Mouse (Mus musculus): ENCODE data around the gene Inhba. TPM values are rescaled to one million over a fixed set of nuclear protein-coding genes. Genes with fewer than 3 reads are reported as not detected.

The Inhba gene
- polyA plus RNA-seq, 2 experiments from 2014 or later = not detected

DNA sequence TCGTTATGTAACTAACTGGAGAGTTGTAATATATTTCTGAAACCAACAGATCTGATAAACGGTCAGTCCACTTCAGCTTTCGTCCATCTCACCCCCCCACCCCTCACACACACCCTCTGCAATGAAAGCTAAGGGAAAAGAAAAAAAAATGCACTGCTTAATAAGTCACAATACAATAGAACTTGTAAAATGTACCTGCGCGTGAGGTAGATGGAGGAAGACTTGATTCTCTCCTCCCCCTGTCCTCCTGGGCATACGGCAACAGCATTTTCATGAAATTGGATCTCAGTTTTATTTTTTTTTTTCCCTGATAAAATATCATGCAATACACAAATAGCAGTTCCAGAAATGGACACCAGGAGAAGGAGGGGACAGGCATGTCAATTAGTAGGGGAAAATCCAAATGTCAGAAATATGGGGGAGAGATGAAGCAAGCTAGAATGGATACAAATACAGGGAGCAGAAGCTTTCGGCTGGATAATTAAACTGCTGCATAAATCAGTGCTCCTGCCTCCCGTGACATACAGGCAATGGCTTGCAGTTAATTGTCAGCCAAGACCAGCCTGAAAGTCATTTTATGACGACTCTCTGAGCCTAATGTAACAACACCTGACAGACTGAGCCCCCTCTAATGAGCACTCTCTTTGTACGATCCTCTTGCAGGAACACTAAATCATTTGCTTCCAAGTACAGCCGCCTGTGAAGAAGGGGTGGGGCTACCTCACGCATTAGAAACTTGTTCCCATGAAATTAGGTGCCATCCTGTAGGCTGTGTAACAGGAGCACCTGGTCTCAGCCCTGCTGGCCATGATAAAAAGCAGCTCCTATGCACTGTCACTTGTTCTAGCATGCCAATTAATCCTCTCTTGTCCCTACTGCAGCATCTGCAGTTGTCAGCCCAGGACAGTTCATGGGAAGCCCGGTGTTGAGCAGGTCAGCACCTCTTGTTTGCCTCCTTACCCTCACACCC lies 11.7 kb downstream of the Inhba start:
- no peak for ATAC-seq

DNA sequence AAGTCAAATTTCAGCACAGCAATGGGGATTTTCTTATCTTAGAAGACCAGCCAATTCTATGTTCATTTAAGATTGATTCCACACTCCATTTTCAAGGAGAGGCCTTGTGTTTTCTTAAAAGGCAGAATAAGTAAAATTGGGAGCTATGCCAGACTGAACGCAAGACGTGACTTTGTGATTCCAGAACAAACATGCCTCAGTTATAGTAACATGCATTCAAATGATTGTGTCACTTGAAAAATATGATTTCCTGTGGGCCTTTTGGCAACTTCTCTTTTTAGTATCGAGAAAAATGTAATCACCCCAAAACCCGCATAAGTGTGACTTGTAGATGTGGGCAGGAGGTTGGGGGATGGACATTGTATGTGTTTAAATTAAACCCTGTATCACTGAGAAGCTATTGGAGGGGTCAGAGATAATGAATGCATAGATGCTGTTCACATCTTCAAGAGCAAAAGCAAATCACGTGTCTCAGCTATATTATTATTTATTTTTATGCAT lies 19.0 kb downstream of the Inhba start:
- ATAC-seq = no peak

DNA sequence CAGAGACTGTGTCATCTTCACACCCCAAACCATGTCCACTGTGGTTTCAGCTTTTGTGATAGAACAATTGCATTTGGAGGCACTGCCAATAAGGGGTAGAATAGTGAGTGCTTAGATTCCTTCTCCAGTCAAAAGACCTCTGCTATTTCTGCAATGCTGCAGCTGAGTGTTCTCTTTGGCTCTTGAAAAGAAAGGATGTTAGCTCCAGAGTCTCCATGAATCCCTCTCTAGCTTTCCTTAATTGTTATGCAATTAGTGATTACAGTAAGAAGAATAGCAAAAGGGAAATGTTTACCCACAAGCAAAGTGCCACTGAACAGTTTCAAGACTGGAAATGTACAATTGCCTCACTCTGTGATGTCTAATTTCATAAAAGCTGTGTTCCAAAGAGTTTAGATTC lies 20.8 kb downstream of the Inhba start:
- ATAC-seq = no peak

DNA sequence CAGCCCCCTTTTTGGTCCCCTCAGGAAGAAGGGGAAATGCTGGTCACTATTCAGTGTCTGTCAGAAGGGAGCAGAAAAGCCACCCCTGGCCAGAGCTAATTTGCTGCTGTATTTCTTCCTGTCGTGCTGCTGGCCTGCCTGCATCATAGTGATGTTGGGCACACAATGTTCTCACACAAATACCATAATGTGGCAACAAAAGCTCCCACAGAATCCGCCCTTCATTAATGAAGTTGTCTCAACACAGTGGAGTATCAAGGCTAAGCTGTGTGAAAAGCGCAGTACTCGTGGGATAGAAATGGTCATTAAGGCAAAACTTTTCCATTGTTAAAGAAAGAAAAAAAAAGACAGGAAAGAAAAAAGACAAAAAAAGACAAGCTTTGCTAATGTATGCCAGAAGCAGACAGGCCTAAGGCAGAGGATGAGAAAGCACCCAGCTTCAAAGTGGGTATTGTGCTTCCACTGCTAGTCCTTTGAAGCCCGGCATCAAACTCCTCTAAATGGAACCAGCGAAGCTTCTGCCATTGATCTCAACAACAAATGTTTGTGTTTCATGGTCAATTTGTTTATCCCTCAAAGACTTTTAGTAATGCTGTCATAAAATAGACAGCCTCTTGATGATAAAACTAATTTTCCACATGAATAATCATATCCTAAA lies 21.4 kb downstream of the Inhba start:
- ATAC-seq = no peak

DNA sequence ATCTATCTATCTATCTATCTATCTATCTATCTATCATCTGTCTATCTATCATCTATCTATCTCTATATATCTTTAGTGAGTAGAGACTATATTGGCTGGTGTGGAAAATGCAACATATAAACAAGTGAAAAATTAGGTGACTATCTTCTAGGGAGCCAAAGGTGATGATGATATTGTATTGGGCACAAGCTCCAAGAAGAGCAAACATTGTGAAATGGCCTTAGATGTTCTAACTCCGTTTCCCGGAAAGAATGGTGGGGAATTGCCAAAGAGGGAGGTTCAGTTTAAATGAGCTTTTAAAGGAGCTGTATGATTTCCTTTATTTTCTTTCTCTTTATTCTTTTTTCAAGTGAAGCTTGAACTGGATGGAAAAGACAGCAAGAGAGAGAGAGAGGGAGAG lies 57.4 kb downstream of the Inhba start:
- no peak for ATAC-seq

DNA sequence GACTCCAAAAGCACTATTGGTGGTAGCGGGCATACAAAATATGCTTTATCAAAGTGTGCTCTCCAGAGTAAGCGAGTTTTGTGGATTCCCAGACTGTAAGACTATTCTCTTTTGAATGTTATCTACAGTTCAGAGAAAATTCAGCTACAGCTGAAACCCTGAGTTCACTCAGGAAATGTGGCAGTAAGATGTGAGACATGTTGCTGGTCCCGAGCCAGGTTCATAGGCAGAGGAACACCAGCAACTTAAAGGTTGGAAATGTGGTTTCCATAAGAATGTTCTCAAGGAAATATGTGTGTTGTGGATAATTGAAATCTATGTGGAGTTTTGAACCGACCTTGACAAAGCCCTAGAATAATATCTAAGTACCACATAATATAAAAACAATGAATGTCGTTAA lies 65.6 kb downstream of the Inhba start:
- ATAC-seq = no peak

DNA sequence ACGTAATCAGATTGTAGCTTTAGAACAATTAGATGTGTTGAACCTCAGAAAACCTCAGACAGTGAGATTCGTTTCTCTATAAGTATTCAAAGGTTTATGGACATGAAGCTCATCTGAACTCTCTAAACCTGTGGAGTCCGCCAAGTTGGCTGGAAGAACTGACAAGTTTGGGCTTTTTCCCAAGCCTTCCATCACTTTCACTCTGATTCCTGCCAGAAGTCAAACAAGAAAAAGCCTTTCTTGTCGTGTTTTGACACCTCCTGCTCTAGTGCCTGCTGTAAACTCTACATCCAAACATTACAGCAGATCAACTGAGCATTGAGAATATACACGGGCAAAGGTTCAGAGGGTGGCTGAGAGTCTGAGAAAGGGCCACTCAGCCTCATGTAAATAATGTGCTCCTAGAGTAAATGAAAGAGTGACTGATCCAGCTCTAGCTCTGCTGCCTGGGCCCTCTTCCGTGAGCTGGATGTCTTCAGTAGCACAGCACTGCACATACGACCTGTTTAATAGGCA lies 66.6 kb downstream of the Inhba start:
- ATAC-seq = no peak

DNA sequence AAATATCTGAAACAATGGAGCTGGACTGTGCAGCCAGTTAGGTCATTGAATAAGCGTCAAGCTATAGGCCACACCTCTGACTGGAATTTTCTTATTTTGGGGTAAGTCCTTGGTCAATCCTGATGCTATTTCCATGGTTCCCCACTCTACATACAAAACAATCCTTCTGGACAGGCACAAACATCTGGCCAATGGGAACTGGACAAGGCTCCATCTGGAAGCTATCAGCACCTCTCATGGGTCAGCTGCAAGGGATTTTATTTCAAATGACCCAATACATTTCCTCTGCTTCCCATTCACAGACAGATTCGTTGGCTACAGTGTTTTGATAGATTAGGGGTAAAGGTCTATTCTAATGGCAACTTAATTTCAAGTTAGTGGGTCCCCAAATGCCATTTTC lies 68.6 kb downstream of the Inhba start:
- no peak for ATAC-seq
